ENCODE assay signal across 19 mouse cellular contexts in the genomic region with DNA sequence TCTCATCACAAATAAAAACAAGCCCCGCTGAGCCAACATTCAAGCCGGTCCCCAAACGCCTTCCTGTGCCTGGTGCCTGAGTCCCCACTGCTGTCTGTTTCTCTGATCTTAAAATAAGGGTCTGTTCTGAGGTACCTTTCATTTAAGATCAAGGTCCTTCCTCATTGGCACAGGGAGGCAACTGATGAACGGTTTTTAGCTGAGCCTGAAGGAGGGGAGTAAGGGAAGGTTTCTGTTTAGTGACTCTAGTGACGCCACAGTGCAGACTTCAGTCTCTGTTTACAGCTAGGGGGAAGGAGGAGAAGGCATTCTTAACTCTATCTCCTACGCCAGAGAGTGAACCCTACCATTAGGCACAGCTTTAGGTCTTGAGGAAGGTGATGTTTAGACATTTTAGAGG. TPM values are rescaled to one million over a fixed set of nuclear protein-coding genes. Genes with fewer than 3 reads are reported as not detected.
DNase-seq lines count a peak whose midpoint lies in the region; ATAC-seq lines count a peak whose summit lies in the region.
"Had no signal": no experiment of that assay in that cellular context is flagged by ENCODE, and none has a peak within 500 bp of the region (broad histone marks: within the 10 kb centered on the region; RNA-seq: fewer than 3 reads in every experiment).

No protein-coding gene starts in this region.

- WGBS in intestine, embryonic 16.5 days, result 75% methylated on average over 6 of the region's 6 CpGs

- no peak overlapping the region for H3K27ac ChIP-seq in intestine, embryonic 16.5 days (ENCODE audit: low read length)
- H3K27ac ChIP-seq: embryonic facial prominence, embryonic 13.5 days; forebrain, embryonic 12.5 days; hindbrain, embryonic 10.5 days; hindbrain, embryonic 14.5 days had no signal

- ATAC-seq in inflammation-experienced regulatory T-cells, adult 6 months, result peak; percentile 46
- ATAC-seq in intestine, embryonic 16.5 days, result no peak
- ATAC-seq: forebrain, embryonic 16.5 days had no signal

- DNase-seq in CD4-positive, CD25-positive, alpha-beta regulatory T cell, adult 2 months (ENCODE audit: low read depth, low spot score), result peak; percentile 46
- DNase-seq in CD8-positive naive resting alpha-beta T cell, adult 2 months (ENCODE audit: low read depth in 2 of 2, low spot score in 2 of 2), result peak; percentile 57 to 69
- peak; percentile 74 for DNase-seq in naive thymus-derived CD4-positive, alpha-beta T cell, adult 2 months (ENCODE audit: low read depth)
- DNase-seq in kidney, adult 18-20 months, result no peak
- no peak for DNase-seq in Muller cell, postnatal 12 days (ENCODE audit: inconsistent ontology term)
- DNase-seq in urinary bladder, postnatal 36 days (ENCODE audit: low spot score in 2 of 2), result no peak
- DNase-seq: adrenal gland, postnatal 10 days; cerebellum, adult 11-12 months; cerebellum, adult 9-11 months; cerebellum, postnatal 36 days; gastrocnemius, postnatal 14 days had no signal

- no peaks in the 10 kb centered on the region for H3K27me3 ChIP-seq in intestine, embryonic 16.5 days (replicated peaks; ENCODE audit: control insufficient read depth, insufficient read depth, low read length)
- H3K27me3 ChIP-seq: embryonic facial prominence, embryonic 13.5 days; forebrain, embryonic 12.5 days; heart, embryonic 12.5 days had no signal

- H3K9ac ChIP-seq in intestine, embryonic 16.5 days (ENCODE audit: low read depth, low read length), result no peak overlapping the region
- H3K9ac ChIP-seq: embryonic facial prominence, embryonic 13.5 days; forebrain, embryonic 12.5 days; heart, embryonic 12.5 days; hindbrain, embryonic 14.5 days had no signal

- no peak overlapping the region for H3K4me2 ChIP-seq in intestine, embryonic 16.5 days (ENCODE audit: low read depth, low read length)
- H3K4me2 ChIP-seq: embryonic facial prominence, embryonic 13.5 days; forebrain, embryonic 12.5 days; heart, embryonic 12.5 days; hindbrain, embryonic 14.5 days had no signal

- H3K4me1 ChIP-seq in intestine, embryonic 16.5 days (ENCODE audit: control insufficient read depth, insufficient read depth, low read length), result 0 out of 2 replicates have a peak, but pooled peaks cover 12% of the 10 kb centered on the region
- H3K4me1 ChIP-seq: forebrain, embryonic 12.5 days had no signal

- H3K9me3 ChIP-seq in intestine, embryonic 16.5 days (ENCODE audit: control insufficient read depth, low read length), result no peaks in the 10 kb centered on the region; the same call in 1 of the 2 replicates
- H3K9me3 ChIP-seq: forebrain, embryonic 12.5 days; heart, embryonic 12.5 days; hindbrain, embryonic 10.5 days had no signal

- H3K4me3 ChIP-seq in intestine, embryonic 16.5 days (ENCODE audit: low read length), result no peak overlapping the region
- H3K4me3 ChIP-seq: embryonic facial prominence, embryonic 13.5 days; forebrain, embryonic 12.5 days; heart, embryonic 12.5 days; hindbrain, embryonic 10.5 days had no signal

- no peaks in the 10 kb centered on the region for H3K36me3 ChIP-seq in intestine, embryonic 16.5 days (ENCODE audit: control insufficient read depth, insufficient read depth, low read length)
- H3K36me3 ChIP-seq: forebrain, embryonic 12.5 days; hindbrain, embryonic 10.5 days had no signal

RNA-seq across cellular contexts. Expression of a gene that starts 11.3 kb away (rescaled TPM):
- polyA plus RNA-seq in inflammation-experienced regulatory T-cells, adult 6 months (2017; shearing (Covaris generic)), result 10 to 100 TPM; 24.7 to 31.6 (median 26.3) TPM
- 23.6 and 26.9 TPM in 2 replicates for polyA plus RNA-seq in intestine, embryonic 16.5 days (2015; fragmentation: Nextera tagmentation; extraction: Ambion mirVana)

Comparison
In these comparisons a context has a peak if more than half of its experiments do, and no peak if none do; other contexts are left out.
1. DNase-seq: peak in CD4-positive, CD25-positive, alpha-beta regulatory T cell, adult 2 months (single experiment), CD8-positive naive resting alpha-beta T cell, adult 2 months (2 of 2) and naive thymus-derived CD4-positive, alpha-beta T cell, adult 2 months (single experiment); none in kidney, adult 18-20 months (single experiment), Muller cell, postnatal 12 days (single experiment) and urinary bladder, postnatal 36 days (0 of 2).